13 mouse cellular contexts compared by ENCODE assay signal in the genomic region with DNA sequence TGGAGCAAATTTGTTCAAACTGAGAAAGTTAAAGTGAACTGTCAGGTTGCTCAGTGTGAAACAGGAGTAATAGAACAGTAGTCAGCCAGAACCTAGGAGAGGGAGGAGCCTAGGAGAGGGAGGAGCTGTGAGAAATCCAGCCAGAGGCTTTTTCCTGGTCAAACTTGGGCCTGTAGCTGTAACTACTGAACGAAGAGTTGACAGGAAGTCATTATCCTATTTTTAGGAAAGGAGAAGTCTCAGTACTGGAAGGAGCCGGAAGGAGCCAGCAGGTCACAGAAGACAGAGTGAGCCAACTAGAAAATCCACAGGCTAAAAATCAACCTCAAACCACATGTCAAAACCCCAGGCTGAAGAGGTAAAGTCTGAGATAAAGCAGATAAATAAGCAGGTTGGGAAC. TPM values are rescaled to one million over a fixed set of nuclear protein-coding genes. Genes with fewer than 3 reads are reported as not detected.
DNase-seq lines count a peak whose midpoint lies in the region; TF ChIP-seq lines count a peak whose summit lies in the region.
"Had no signal": no experiment of that assay in that cellular context is flagged by ENCODE, and none has a peak within 500 bp of the region (broad histone marks: within the 10 kb centered on the region; RNA-seq: fewer than 3 reads in every experiment).

No protein-coding gene starts in this region.

- H3K36me3 ChIP-seq in midbrain, embryonic 10.5 days: peaks cover 68% of the 10 kb centered on the region

- H3K27ac ChIP-seq in layer of hippocampus, adult 2 months: peak overlapping the region; percentile 28; the same call in 1 of the 2 replicates
- H3K27ac ChIP-seq in brown adipose tissue, adult 24 weeks (replicated peaks; ENCODE audit: low read depth, low read length): peak overlapping the region; percentile 73
- H3K27ac ChIP-seq in midbrain, embryonic 10.5 days (replicated peaks): no peak overlapping the region
- H3K27ac ChIP-seq: heart, embryonic 15.5 days; neural tube, embryonic 12.5 days had no signal

- no peak overlapping the region for H3K4me3 ChIP-seq in layer of hippocampus, adult 2 months
- no peak overlapping the region for H3K4me3 ChIP-seq in brown adipose tissue, adult 24 weeks (ENCODE audit: insufficient read depth, low read depth, low read length)
- no peak overlapping the region for H3K4me3 ChIP-seq in midbrain, embryonic 10.5 days
- H3K4me3 ChIP-seq: heart, embryonic 15.5 days; neural tube, embryonic 12.5 days had no signal

- H3K27me3 ChIP-seq in midbrain, embryonic 10.5 days (ENCODE audit: low read depth, poor library complexity, severe bottlenecking): no peaks in the 10 kb centered on the region
- H3K27me3 ChIP-seq: heart, embryonic 15.5 days; neural tube, embryonic 12.5 days had no signal

- WGBS in midbrain, embryonic 10.5 days: 94% methylated on average over 2 of the region's 2 CpGs

- no peak for TF ChIP-seq CTCF in layer of hippocampus, adult 2 months (conservative IDR thresholded peaks at IDR 0.05)

- DNase-seq in layer of hippocampus, adult 2 months (ENCODE audit: low spot score in 2 of 2): no peak
- no peak for DNase-seq in layer of hippocampus, postnatal 10 days (ENCODE audit: low spot score in 2 of 2)
- peak; percentile 67 to 69 for DNase-seq in kidney, adult 8-10 months
- peak; percentile 17 for DNase-seq in lung, postnatal 25 days (ENCODE audit: low spot score)
- no peak for DNase-seq in natural killer cell, adult 2 months (ENCODE audit: low spot score in 2 of 2)
- DNase-seq in midbrain, embryonic 10.5 days (ENCODE audit: low spot score): no peak
- DNase-seq: embryo, embryonic 11 days had no signal

- H3K9me3 ChIP-seq in midbrain, embryonic 10.5 days (replicated peaks): no peaks in the 10 kb centered on the region
- H3K9me3 ChIP-seq: heart, embryonic 15.5 days; neural tube, embryonic 12.5 days had no signal

- peaks cover 5% of the 10 kb centered on the region; the same call in 1 of the 2 replicates for H3K4me1 ChIP-seq in brown adipose tissue, adult 24 weeks (ENCODE audit: control insufficient read depth, insufficient read depth, insufficient read length, low read length)
- H3K4me1 ChIP-seq in midbrain, embryonic 10.5 days: no peaks in the 10 kb centered on the region
- H3K4me1 ChIP-seq: neural tube, embryonic 12.5 days had no signal

RNA-seq across cellular contexts. Expression of a gene that starts 7.4 kb away (rescaled TPM):
- under 1 TPM; 0.31 to 0.47 TPM for total RNA-seq in layer of hippocampus, adult 2 months (2021)
- under 1 TPM in 1 of 2 experiments, not detected in 1; 0.69 TPM for total RNA-seq in layer of hippocampus, postnatal 10 days (2021)
- polyA plus RNA-seq in brown adipose tissue, adult 24 weeks (2012; ENCODE audit: insufficient read depth, insufficient read length, missing spikeins): not detected in 2 replicates
- polyA plus RNA-seq in midbrain, embryonic 10.5 days (2016; fragmentation: Nextera tagmentation; extraction: Ambion mirVana): not detected in 2 replicates
- polyA plus RNA-seq: forebrain, embryonic 14.5 days; heart, embryonic 15.5 days; neural tube, embryonic 12.5 days; stomach, embryonic 14.5 days had no signal

RNA-seq across cellular contexts. Expression of a gene that starts 33.9 kb away (rescaled TPM):
- 10 to 100 TPM; 50.8 to 51.0 TPM for total RNA-seq in layer of hippocampus, adult 2 months (2021)
- total RNA-seq in layer of hippocampus, postnatal 10 days (2021): 10 to 100 TPM; 38.3 to 41.0 TPM
- polyA plus RNA-seq in brown adipose tissue, adult 24 weeks (2012; ENCODE audit: insufficient read depth, insufficient read length, missing spikeins): 22.0 and 28.2 TPM in 2 replicates
- 47.0 and 49.3 TPM in 2 replicates for polyA plus RNA-seq in midbrain, embryonic 10.5 days (2016; fragmentation: Nextera tagmentation; extraction: Ambion mirVana)

RNA-seq across cellular contexts. Expression of a gene that starts 44.1 kb away (rescaled TPM):
- total RNA-seq in layer of hippocampus, adult 2 months (2021): not detected
- total RNA-seq in layer of hippocampus, postnatal 10 days (2021): not detected
- 0.63 and 1.1 TPM in 2 replicates for polyA plus RNA-seq in brown adipose tissue, adult 24 weeks (2012; ENCODE audit: insufficient read depth, insufficient read length, missing spikeins)
- polyA plus RNA-seq in midbrain, embryonic 10.5 days (2016; fragmentation: Nextera tagmentation; extraction: Ambion mirVana): 0.86 and 0.95 TPM in 2 replicates
- total RNA-seq: left cerebral cortex, postnatal 25 days had no signal

Comparison
In these comparisons a context has a peak if more than half of its experiments do, and no peak if none do; other contexts are left out.
1. DNase-seq: peak in kidney, adult 8-10 months (2 of 2) and lung, postnatal 25 days (single experiment); none in layer of hippocampus, adult 2 months (0 of 2), layer of hippocampus, postnatal 10 days (0 of 2), natural killer cell, adult 2 months (0 of 2) and midbrain, embryonic 10.5 days (single experiment).